Mouse (Mus musculus) erythroblast, embryonic 14.5 days (primary cell): ENCODE results near the gene Kri1.

Experiments used
- GATA1 ChIP-seq: IDR thresholded peaks from 2 replicates; pipeline ENCODE4 v1.6.1; 2012; ENCODE audit warnings: low read length, inconsistent platforms, mixed read lengths
- TAL1 ChIP-seq: IDR thresholded peaks from 3 replicates; pipeline ENCODE4 v1.6.1; 2012; ENCODE audit warnings: low read length, inconsistent platforms, mixed read lengths

DNA sequence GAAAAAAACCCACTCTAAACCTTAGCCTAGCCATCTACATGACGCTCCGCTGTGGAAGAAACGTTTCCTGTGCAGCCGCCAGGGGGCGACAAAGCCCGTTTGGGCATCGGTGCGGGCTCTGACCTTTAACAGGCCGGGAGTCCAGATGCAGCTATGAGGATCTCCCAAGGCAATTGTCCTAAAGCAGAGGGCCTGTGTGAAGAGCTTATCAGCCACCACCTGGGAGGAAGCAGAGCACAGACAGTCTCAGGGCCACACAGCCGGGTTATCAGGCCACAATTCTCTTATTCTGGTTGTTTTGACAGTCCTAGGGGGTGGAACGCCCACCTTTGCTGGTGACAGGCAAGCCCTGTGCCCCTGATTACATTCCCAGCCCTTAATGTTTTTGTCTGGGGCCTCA lies 25.6 kb upstream of the Kri1 start:
- TF ChIP-seq GATA1 (no peak), TAL1 (no peak; the same call in 2 of the 3 replicates)
